Mouse (Mus musculus): ENCODE results near the gene Gli2. TPM values are rescaled to one million over a fixed set of nuclear protein-coding genes. Genes with fewer than 3 reads are reported as not detected.

Gli2 gene
- polyA plus RNA-seq, 1 experiment from 2014 or later: 21.3 TPM

GRCm38 (mm10) chr1:118958644-118959043, 94.8 kb downstream of the Gli2 start:
- ATAC-seq (ENCODE audit: insufficient number of reproducible peaks, insufficient read depth, low FRiP score, low TSS enrichment, low read depth): no peak
- WGBS: 83% methylated on average over 7 of the region's 7 CpGs
- peaks cover 39% of the 10 kb centered on the region for H3K4me1 ChIP-seq

DNA sequence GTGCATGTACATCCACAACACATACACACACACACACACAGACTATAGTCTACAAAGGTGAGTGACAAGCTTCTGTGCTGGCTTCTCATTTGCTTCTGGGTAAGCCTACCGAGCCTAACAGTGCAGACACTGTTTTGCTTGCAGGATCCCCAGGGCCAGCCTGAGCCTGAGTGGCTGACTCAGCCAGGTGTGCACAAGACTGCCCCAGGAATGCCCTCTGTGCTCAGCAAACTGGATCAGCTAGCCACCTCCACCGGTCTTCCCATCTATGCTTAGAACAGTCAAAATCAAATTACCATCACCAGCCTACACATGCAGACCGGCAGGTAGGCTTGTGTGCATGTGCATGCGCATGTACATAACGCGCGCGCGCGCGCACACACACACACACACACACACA, 97.6 kb downstream of the Gli2 start:
- Histone ChIP-seq H3K4me1 (peaks cover 56% of the 10 kb centered on the region), H3K27ac (peak overlapping the region; percentile 55), H3K9me3 (no peaks in the 10 kb centered on the region), H3K4me2 (no peak overlapping the region), H3K36me3 (peaks cover 7% of the 10 kb centered on the region), H3K27me3 (no peaks in the 10 kb centered on the region), H3K9ac (0 out of 2 replicates have a peak overlapping the region, but pooled peaks have one; percentile 11), H3K4me3 (no peak overlapping the region)
- WGBS: 87% methylated on average over 11 of the region's 11 CpGs
- ATAC-seq (ENCODE audit: insufficient number of reproducible peaks, insufficient read depth, low FRiP score, low TSS enrichment, low read depth): no peak

More at GRCm38 (mm10) chr1:118958644-118959043, 94.8 kb downstream of the Gli2 start:
- Histone ChIP-seq H3K36me3 (0 out of 2 replicates have a peak, but pooled peaks cover 4% of the 10 kb centered on the region), H3K4me2 (no peak overlapping the region), H3K27me3 (no peaks in the 10 kb centered on the region), H3K9me3 (no peaks in the 10 kb centered on the region), H3K9ac (no peak overlapping the region), H3K27ac (no peak overlapping the region), H3K4me3 (no peak overlapping the region)

GRCm38 (mm10) chr1:118954434-118955301, 98.8 kb downstream of the Gli2 start:
- H3K9me3 ChIP-seq: no peaks in the 10 kb centered on the region
- peaks cover 56% of the 10 kb centered on the region for H3K4me1 ChIP-seq
- H3K27me3 ChIP-seq: no peaks in the 10 kb centered on the region
- peak; percentile 68 for ATAC-seq (ENCODE audit: insufficient number of reproducible peaks, insufficient read depth, low FRiP score, low TSS enrichment, low read depth)
- peak overlapping the region; percentile 26 for H3K4me2 ChIP-seq
- no peak overlapping the region for H3K4me3 ChIP-seq
- 34% methylated on average over 10 of the region's 10 CpGs for WGBS
- H3K36me3 ChIP-seq: peaks cover 18% of the 10 kb centered on the region
- H3K27ac ChIP-seq: peak overlapping the region; percentile 55
- 0 out of 2 replicates have a peak overlapping the region, but pooled peaks have one; percentile 7 for H3K9ac ChIP-seq

GRCm38 (mm10) chr1:118953031-118953430, 100.4 kb downstream of the Gli2 start:
- 28% methylated on average over 3 of the region's 3 CpGs for WGBS
- no peaks in the 10 kb centered on the region for H3K9me3 ChIP-seq
- no peak for ATAC-seq (ENCODE audit: insufficient number of reproducible peaks, insufficient read depth, low FRiP score, low TSS enrichment, low read depth)
- no peak overlapping the region for H3K4me3 ChIP-seq
- H3K36me3 ChIP-seq: peaks cover 33% of the 10 kb centered on the region
- no peak overlapping the region for H3K9ac ChIP-seq
- peaks cover 56% of the 10 kb centered on the region for H3K4me1 ChIP-seq
- no peaks in the 10 kb centered on the region for H3K27me3 ChIP-seq
- H3K4me2 ChIP-seq: no peak overlapping the region
- no peak overlapping the region for H3K27ac ChIP-seq

- Histone ChIP-seq H3K9me3 (no peaks in the 10 kb centered on the region), H3K4me1 (peaks cover 54% of the 10 kb centered on the region), H3K4me2 (no peak overlapping the region), H3K36me3 (peaks cover 40% of the 10 kb centered on the region), H3K4me3 (no peak overlapping the region), H3K9ac (no peak overlapping the region), H3K27ac (peak overlapping the region; percentile 44; the same call in 1 of the 2 replicates), H3K27me3 (no peaks in the 10 kb centered on the region)
- no peak for ATAC-seq (ENCODE audit: insufficient number of reproducible peaks, insufficient read depth, low FRiP score, low TSS enrichment, low read depth)
- WGBS: 31% methylated on average over 5 of the region's 5 CpGs
Observed at GRCm38 (mm10) chr1:118952318-118952717, 101.1 kb downstream of the Gli2 start.

DNA sequence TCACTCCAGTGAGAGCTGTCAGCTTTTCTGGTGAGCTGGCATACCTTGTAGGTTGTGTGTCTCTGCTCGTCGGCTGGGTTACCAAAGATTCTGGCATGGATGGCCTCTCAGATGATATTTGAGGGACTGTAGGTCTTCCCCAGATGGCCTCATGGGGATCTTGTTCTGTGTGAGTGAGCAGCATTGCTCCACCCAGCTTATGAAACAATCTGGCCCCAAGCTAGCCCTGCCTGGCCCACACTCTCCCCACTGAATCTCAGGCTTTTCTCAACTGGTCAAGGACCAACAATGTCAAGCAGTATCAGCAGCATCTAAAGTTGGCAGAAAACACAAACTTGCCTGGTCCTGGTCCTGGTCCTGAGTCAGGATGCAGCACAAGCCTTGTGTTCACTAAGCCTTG, 105.0 kb downstream of the Gli2 start:
- ATAC-seq (ENCODE audit: insufficient number of reproducible peaks, insufficient read depth, low FRiP score, low TSS enrichment, low read depth): no peak
- no peaks in the 10 kb centered on the region for H3K27me3 ChIP-seq
- H3K27ac ChIP-seq: no peak overlapping the region
- 91% methylated on average over 2 of the region's 2 CpGs for WGBS
- H3K9me3 ChIP-seq: no peaks in the 10 kb centered on the region
- no peak overlapping the region for H3K9ac ChIP-seq
- peaks cover 51% of the 10 kb centered on the region for H3K36me3 ChIP-seq
- H3K4me3 ChIP-seq: no peak overlapping the region
- peaks cover 37% of the 10 kb centered on the region for H3K4me1 ChIP-seq
- no peak overlapping the region for H3K4me2 ChIP-seq

- Histone ChIP-seq H3K9ac (no peak overlapping the region), H3K27ac (no peak overlapping the region), H3K4me1 (peaks cover 37% of the 10 kb centered on the region), H3K36me3 (peaks cover 52% of the 10 kb centered on the region), H3K27me3 (no peaks in the 10 kb centered on the region), H3K4me3 (no peak overlapping the region), H3K4me2 (no peak overlapping the region), H3K9me3 (no peaks in the 10 kb centered on the region)
- WGBS: 89% methylated on average over 4 of the region's 4 CpGs
- no peak for ATAC-seq (ENCODE audit: insufficient number of reproducible peaks, insufficient read depth, low FRiP score, low TSS enrichment, low read depth)
Observed at GRCm38 (mm10) chr1:118947221-118947620, 106.2 kb downstream of the Gli2 start.

- no peak for ATAC-seq (ENCODE audit: insufficient number of reproducible peaks, insufficient read depth, low FRiP score, low TSS enrichment, low read depth)
- Histone ChIP-seq H3K4me2 (no peak overlapping the region), H3K9ac (no peak overlapping the region), H3K27me3 (no peaks in the 10 kb centered on the region), H3K4me3 (no peak overlapping the region), H3K36me3 (0 out of 2 replicates have a peak, but pooled peaks cover 8% of the 10 kb centered on the region), H3K27ac (no peak overlapping the region), H3K9me3 (no peaks in the 10 kb centered on the region), H3K4me1 (peaks cover 78% of the 10 kb centered on the region)
- WGBS: 62% methylated on average over 8 of the region's 8 CpGs
Observed at GRCm38 (mm10) chr1:118941336-118941735, 112.1 kb downstream of the Gli2 start.

GRCm38 (mm10) chr1:118940269-118940840, 113.1 kb downstream of the Gli2 start:
- Histone ChIP-seq H3K27ac (no peak overlapping the region), H3K4me1 (peaks cover 86% of the 10 kb centered on the region)

DNA sequence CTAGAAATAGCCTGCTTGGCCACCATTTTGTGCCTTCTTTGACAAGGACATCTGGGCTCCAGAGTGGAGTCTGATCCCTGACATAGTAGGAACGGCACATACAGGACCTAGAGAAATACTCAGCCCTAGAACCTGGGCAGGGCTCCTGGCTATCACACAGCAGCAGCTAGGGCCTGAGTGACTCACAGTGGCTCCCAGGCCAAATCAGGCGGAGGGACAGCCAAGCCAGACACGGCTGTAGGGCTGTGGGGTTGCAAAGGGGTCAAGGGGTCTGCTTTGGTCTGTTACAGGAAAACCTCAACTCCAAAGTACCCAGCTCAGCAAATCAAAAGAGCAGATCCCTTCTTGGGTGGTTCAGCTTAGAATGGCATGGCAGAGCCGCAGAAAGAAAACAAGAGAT, 115.2 kb downstream of the Gli2 start:
- 54% methylated on average over 4 of the region's 4 CpGs for WGBS
- H3K9me3 ChIP-seq: no peaks in the 10 kb centered on the region
- H3K27me3 ChIP-seq: no peaks in the 10 kb centered on the region
- H3K36me3 ChIP-seq: 0 out of 2 replicates have a peak, but pooled peaks cover 3% of the 10 kb centered on the region
- H3K4me1 ChIP-seq: peaks cover 80% of the 10 kb centered on the region
- no peak overlapping the region for H3K4me2 ChIP-seq
- ATAC-seq (ENCODE audit: insufficient number of reproducible peaks, insufficient read depth, low FRiP score, low TSS enrichment, low read depth): no peak
- H3K4me3 ChIP-seq: no peak overlapping the region
- H3K9ac ChIP-seq: no peak overlapping the region
- H3K27ac ChIP-seq: no peak overlapping the region

More at GRCm38 (mm10) chr1:118940269-118940840, 113.1 kb downstream of the Gli2 start:
- H3K27me3 ChIP-seq: no peaks in the 10 kb centered on the region
- H3K9me3 ChIP-seq: no peaks in the 10 kb centered on the region
- no peak overlapping the region for H3K9ac ChIP-seq
- no peak for ATAC-seq (ENCODE audit: insufficient number of reproducible peaks, insufficient read depth, low FRiP score, low TSS enrichment, low read depth)
- H3K36me3 ChIP-seq: 0 out of 2 replicates have a peak, but pooled peaks cover 7% of the 10 kb centered on the region
- H3K4me2 ChIP-seq: no peak overlapping the region
- WGBS: 16% methylated on average over 5 of the region's 5 CpGs
- H3K4me3 ChIP-seq: no peak overlapping the region

DNA sequence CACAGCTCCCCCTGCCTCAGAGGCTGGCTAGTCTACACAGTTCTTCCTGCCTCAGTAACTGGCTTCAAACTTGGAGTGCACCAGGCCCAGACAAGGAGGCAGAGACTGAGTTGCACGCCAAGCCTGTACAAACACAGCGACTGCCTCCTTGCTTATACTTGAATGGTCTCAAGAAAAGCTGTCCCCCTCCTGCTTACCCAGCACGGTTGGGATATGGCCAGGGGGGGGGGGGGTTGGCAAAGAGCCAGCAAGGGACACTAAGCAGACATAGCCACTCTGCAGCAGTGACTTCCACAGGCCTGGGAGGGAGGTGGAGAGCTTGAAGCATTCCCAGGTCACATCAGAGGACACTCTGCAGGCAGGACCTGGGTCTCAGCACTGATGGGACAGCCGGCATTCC, 117.3 kb downstream of the Gli2 start:
- Histone ChIP-seq H3K9me3 (no peaks in the 10 kb centered on the region), H3K36me3 (peaks cover 15% of the 10 kb centered on the region; the same call in 1 of the 2 replicates), H3K27me3 (no peaks in the 10 kb centered on the region), H3K4me2 (no peak overlapping the region), H3K27ac (peak overlapping the region; percentile 74), H3K4me3 (no peak overlapping the region), H3K4me1 (peaks cover 64% of the 10 kb centered on the region), H3K9ac (0 out of 2 replicates have a peak overlapping the region, but pooled peaks have one; percentile 27)
- 22% methylated on average over 4 of the region's 4 CpGs for WGBS
- no peak for ATAC-seq (ENCODE audit: insufficient number of reproducible peaks, insufficient read depth, low FRiP score, low TSS enrichment, low read depth)

All from embryonic facial prominence, embryonic 13.5 days (tissue).